Comparison of ENCODE assay signal across 12 mouse cellular contexts in the genomic region with DNA sequence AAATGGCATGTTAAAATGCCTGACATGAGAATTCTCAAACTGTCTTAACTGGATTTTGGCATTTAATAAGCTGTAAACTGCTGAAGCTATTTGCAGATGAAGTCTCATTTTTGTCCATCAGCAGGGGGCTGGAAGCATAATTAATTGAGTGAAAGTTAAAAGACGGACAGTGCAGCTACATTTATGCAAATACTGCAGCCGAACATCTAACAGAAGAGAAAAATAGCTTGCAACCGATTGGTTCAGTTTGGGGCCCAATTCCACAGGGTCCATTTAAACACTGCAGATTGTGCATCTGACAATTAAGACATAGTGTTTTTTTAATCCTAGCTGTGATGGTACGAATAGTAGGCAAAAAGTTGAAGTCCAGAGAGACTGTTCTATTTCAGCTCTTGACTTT.
"Had no signal": no experiment of that assay in that cellular context is flagged by ENCODE, and none has a peak within 500 bp of the region (broad histone marks: within the 10 kb centered on the region; RNA-seq: fewer than 3 reads in every experiment).

No protein-coding gene starts in this region.

- H3K27me3 ChIP-seq: limb, embryonic 15.5 days; liver, embryonic 12.5 days; lung, embryonic 15.5 days; midbrain, embryonic 12.5 days; neural tube, embryonic 13.5 days had no signal

- H3K36me3 ChIP-seq: limb, embryonic 15.5 days; liver, embryonic 12.5 days; lung, embryonic 15.5 days; midbrain, embryonic 12.5 days; neural tube, embryonic 13.5 days had no signal

- H3K27ac ChIP-seq: limb, embryonic 15.5 days; liver, embryonic 12.5 days; lung, embryonic 15.5 days; midbrain, embryonic 12.5 days; neural tube, embryonic 13.5 days had no signal

- H3K9ac ChIP-seq: limb, embryonic 15.5 days; liver, embryonic 12.5 days; lung, embryonic 15.5 days; midbrain, embryonic 12.5 days; neural tube, embryonic 13.5 days had no signal

- H3K4me3 ChIP-seq: limb, embryonic 15.5 days; liver, embryonic 12.5 days; lung, embryonic 15.5 days; midbrain, embryonic 12.5 days; neural tube, embryonic 13.5 days had no signal

- DNase-seq: kidney, adult 2 months; kidney, postnatal 25 days; layer of hippocampus, adult 9-11 months; layer of hippocampus, postnatal 36 days; right cerebral cortex, adult 18-20 months; right cerebral cortex, postnatal 25 days; thymus, postnatal 36 days had no signal

- H3K4me1 ChIP-seq: limb, embryonic 15.5 days; liver, embryonic 12.5 days; lung, embryonic 15.5 days; midbrain, embryonic 12.5 days had no signal

- H3K9me3 ChIP-seq: limb, embryonic 15.5 days; liver, embryonic 12.5 days; lung, embryonic 15.5 days; midbrain, embryonic 12.5 days; neural tube, embryonic 13.5 days had no signal

- H3K4me2 ChIP-seq: limb, embryonic 15.5 days; liver, embryonic 12.5 days; lung, embryonic 15.5 days; midbrain, embryonic 12.5 days; neural tube, embryonic 13.5 days had no signal

- ATAC-seq: liver, embryonic 12.5 days had no signal
